In genomic region chr7:111163861-111164260, GRCm38 (mm10) we compare ENCODE assay signal across 11 mouse cellular contexts.
A peak's percentile ranks its signal among the peaks of the same experiment; 100 is the strongest.
DNase-seq lines count a peak whose midpoint lies in the region; ATAC-seq and TF ChIP-seq lines count a peak whose summit lies in the region.
"Had no signal": no experiment of that assay in that cellular context is flagged by ENCODE, and none has a peak within 500 bp of the region (broad histone marks: within the 10 kb centered on the region; RNA-seq: fewer than 3 reads in every experiment).

No protein-coding gene starts in this region.

- no peak overlapping the region for H3K4me3 ChIP-seq in intestine, postnatal 0 days (ENCODE audit: low read depth, low read length)
- no peak overlapping the region for H3K4me3 ChIP-seq in intestine, embryonic 16.5 days (ENCODE audit: low read length)
- H3K4me3 ChIP-seq in CH12.LX (replicated peaks in 1 of 3; ENCODE audit: low read depth in 2 of 3, low read length in 2 of 3, poor library complexity in 1 of 3) (no peak overlapping the region), ES-E14 (ENCODE audit: insufficient read depth in 1 of 2, low read depth in 1 of 2, low read length in 2 of 2, poor library complexity in 1 of 2, severe bottlenecking in 1 of 2) (no peak overlapping the region)
- no peak overlapping the region for H3K4me3 ChIP-seq in limb, embryonic 10.5 days
- H3K4me3 ChIP-seq: hindbrain, embryonic 15.5 days; neural tube, embryonic 13.5 days had no signal

- no peaks in the 10 kb centered on the region for H3K79me2 ChIP-seq in CH12.LX (replicated peaks; ENCODE audit: control insufficient read depth, extremely low read depth, insufficient read depth, poor library complexity, severe bottlenecking)

- H3K27me3 ChIP-seq in intestine, postnatal 0 days (replicated peaks; ENCODE audit: control insufficient read depth, insufficient read depth, low read length): no peaks in the 10 kb centered on the region
- no peaks in the 10 kb centered on the region for H3K27me3 ChIP-seq in intestine, embryonic 16.5 days (replicated peaks; ENCODE audit: control insufficient read depth, insufficient read depth, low read length)
- H3K27me3 ChIP-seq in CH12.LX (replicated peaks): no peaks in the 10 kb centered on the region
- H3K27me3 ChIP-seq in limb, embryonic 10.5 days (ENCODE audit: low read depth, poor library complexity, severe bottlenecking): no peaks in the 10 kb centered on the region
- H3K27me3 ChIP-seq: hindbrain, embryonic 15.5 days; neural tube, embryonic 13.5 days had no signal

- TF ChIP-seq POLR2A in CH12.LX (IDR thresholded peaks at IDR 0.05; ENCODE audit: low read depth, low read length): no peak

- H3K4me1 ChIP-seq in intestine, postnatal 0 days (replicated peaks; ENCODE audit: control insufficient read depth, insufficient read depth, low read length): 0 out of 2 replicates have a peak, but pooled peaks cover 2% of the 10 kb centered on the region
- H3K4me1 ChIP-seq in intestine, embryonic 16.5 days (ENCODE audit: control insufficient read depth, insufficient read depth, low read length): no peaks in the 10 kb centered on the region; the same call in 1 of the 2 replicates
- peaks cover 0 to 5% of the 10 kb centered on the region in 2 experiments; a peak in 1 of 4 replicates for H3K4me1 ChIP-seq in CH12.LX (ENCODE audit: control insufficient read depth in 1 of 2, insufficient read depth in 2 of 2)
- H3K4me1 ChIP-seq in ES-E14 (ENCODE audit: control insufficient read depth in 2 of 2, insufficient read depth in 2 of 2, low read length in 2 of 2, poor library complexity in 1 of 2): no peaks in the 10 kb centered on the region
- no peaks in the 10 kb centered on the region for H3K4me1 ChIP-seq in limb, embryonic 10.5 days
- H3K4me1 ChIP-seq: hindbrain, embryonic 15.5 days; neural tube, embryonic 13.5 days had no signal

- ATAC-seq in intestine, postnatal 0 days: no peak
- no peak for ATAC-seq in intestine, embryonic 16.5 days
- 0 out of 2 replicates have a peak, but pooled peaks have one; percentile 52 for ATAC-seq in erythroid progenitor cell, adult 5-6 weeks (replicated peaks; ENCODE audit: low FRiP score, poor library complexity, severe bottlenecking)

- 35% methylated on average over 3 of the region's 3 CpGs for WGBS in intestine, postnatal 0 days
- 57% methylated on average over 3 of the region's 3 CpGs for WGBS in intestine, embryonic 16.5 days
- 41% methylated on average over 3 of the region's 3 CpGs for WGBS in limb, embryonic 10.5 days

- H3K9me3 ChIP-seq in intestine, postnatal 0 days (ENCODE audit: control insufficient read depth): no peaks in the 10 kb centered on the region
- H3K9me3 ChIP-seq in intestine, embryonic 16.5 days (ENCODE audit: control insufficient read depth, low read length): no peaks in the 10 kb centered on the region
- peaks cover 2% of the 10 kb centered on the region for H3K9me3 ChIP-seq in CH12.LX (replicated peaks; ENCODE audit: low read length)
- H3K9me3 ChIP-seq in ES-E14 (ENCODE audit: control insufficient read depth, insufficient read depth, low read depth, low read length): no peaks in the 10 kb centered on the region
- no peaks in the 10 kb centered on the region for H3K9me3 ChIP-seq in limb, embryonic 10.5 days (replicated peaks)
- H3K9me3 ChIP-seq: hindbrain, embryonic 15.5 days; neural tube, embryonic 13.5 days had no signal

- no peak for TF ChIP-seq EP300 in CH12.LX (IDR thresholded peaks at IDR 0.05; ENCODE audit: low read length)

- DNase-seq in CH12.LX (ENCODE audit: extremely low read depth): peak; percentile 11
- DNase-seq in ES-E14 (ENCODE audit: low read depth, low spot score): peak; percentile 62
- no peak for DNase-seq in kidney, postnatal 14 days
- DNase-seq in limb, embryonic 10.5 days (ENCODE audit: low spot score): no peak
- DNase-seq: right cerebral cortex, postnatal 4 days; thymus, postnatal 14 days had no signal

- no peak; the same call in none of the 2 replicates for TF ChIP-seq RAD21 in CH12.LX (IDR thresholded peaks at IDR 0.05; ENCODE audit: low read depth, low read length)

- in situ Hi-C loops in CH12.LX (cut with MboI; ENCODE audit: low pct_ligation_motif_present, low pct_unique_long_range_greater_than_20kb, low sequenced_read_pairs) (no loop called here), ES-E14 (cut with MboI; ENCODE audit: low sequenced_read_pairs in 2 of 2, unreplicated experiment in 2 of 2) (no loop called here)

- dilution Hi-C loops in CH12.LX (cut with MboI; ENCODE audit: extremely low pct_ligation_motif_present, extremely low pct_unique_long_range_greater_than_20kb, low sequenced_read_pairs): no loop called here

- no peak overlapping the region for H3K9ac ChIP-seq in intestine, postnatal 0 days (ENCODE audit: low read depth, low read length)
- no peak overlapping the region for H3K9ac ChIP-seq in intestine, embryonic 16.5 days (ENCODE audit: low read depth, low read length)
- H3K9ac ChIP-seq in CH12.LX (ENCODE audit: insufficient read depth, low read depth) (no peak overlapping the region), ES-E14 (ENCODE audit: insufficient read depth, low read depth, low read length, poor library complexity, severe bottlenecking) (no peak overlapping the region)
- H3K9ac ChIP-seq: hindbrain, embryonic 15.5 days; neural tube, embryonic 13.5 days had no signal

- no peaks in the 10 kb centered on the region for H3K36me3 ChIP-seq in intestine, postnatal 0 days (ENCODE audit: control insufficient read depth, insufficient read depth)
- H3K36me3 ChIP-seq in intestine, embryonic 16.5 days (ENCODE audit: control insufficient read depth, insufficient read depth, low read length): no peaks in the 10 kb centered on the region
- H3K36me3 ChIP-seq in CH12.LX (replicated peaks in 1 of 2; ENCODE audit: control insufficient read depth in 1 of 2, insufficient read depth in 1 of 2, low read length in 1 of 2) (no peaks in the 10 kb centered on the region), ES-E14 (ENCODE audit: control insufficient read depth, insufficient read depth, low read length, poor library complexity, severe bottlenecking) (no peaks in the 10 kb centered on the region)
- no peaks in the 10 kb centered on the region for H3K36me3 ChIP-seq in limb, embryonic 10.5 days
- H3K36me3 ChIP-seq: hindbrain, embryonic 15.5 days; neural tube, embryonic 13.5 days had no signal

- H3K4me2 ChIP-seq in intestine, postnatal 0 days (replicated peaks; ENCODE audit: low read depth): no peak overlapping the region
- no peak overlapping the region for H3K4me2 ChIP-seq in intestine, embryonic 16.5 days (ENCODE audit: low read depth, low read length)
- H3K4me2 ChIP-seq in CH12.LX (ENCODE audit: insufficient read depth, low read depth, poor library complexity, severe bottlenecking): no peak overlapping the region
- H3K4me2 ChIP-seq: hindbrain, embryonic 15.5 days; neural tube, embryonic 13.5 days had no signal

- peak; percentile 56 for TF ChIP-seq CTCF in intestine, postnatal 0 days (IDR thresholded peaks at IDR 0.05; ENCODE audit: low read depth)
- peak; percentile 8 to 35; a peak in 2 of 4 replicates for TF ChIP-seq CTCF in CH12.LX (conservative IDR thresholded peaks at IDR 0.05 in 1 of 2, IDR thresholded peaks at IDR 0.05 in 1 of 2; ENCODE audit: low read depth in 2 of 2, low read length in 2 of 2)

- no peak overlapping the region for H3K27ac ChIP-seq in intestine, postnatal 0 days (ENCODE audit: low read depth, low read length)
- no peak overlapping the region for H3K27ac ChIP-seq in intestine, embryonic 16.5 days (ENCODE audit: low read length)
- H3K27ac ChIP-seq in CH12.LX (ENCODE audit: insufficient read depth, low read depth): no peak overlapping the region
- H3K27ac ChIP-seq in ES-E14 (ENCODE audit: insufficient read depth, low read depth, low read length, poor library complexity, severe bottlenecking): no peak overlapping the region
- H3K27ac ChIP-seq in limb, embryonic 10.5 days: no peak overlapping the region
- H3K27ac ChIP-seq: hindbrain, embryonic 15.5 days; neural tube, embryonic 13.5 days had no signal

TF ChIP-seq in CH12.LX, 34 proteins besides CTCF, POLR2A, EP300 and RAD21:
- TF ChIP-seq SMC3 (IDR thresholded peaks at IDR 0.05; ENCODE audit: low read depth, low read length) (0 out of 2 replicates have a peak, but pooled peaks have one; percentile 3), UBTF (IDR thresholded peaks at IDR 0.05; ENCODE audit: low read depth, low read length) (no peak), ZMIZ1 (IDR thresholded peaks at IDR 0.05; ENCODE audit: low read depth, low read length) (no peak)

TF ChIP-seq in ES-E14, 5 proteins besides CTCF, POLR2A, EP300 and RAD21:
- TF ChIP-seq MAFK (IDR thresholded peaks at IDR 0.05; ENCODE audit: insufficient read depth, low read depth, low read length) (no peak), ZC3H11A (IDR thresholded peaks at IDR 0.05; ENCODE audit: borderline replicate concordance, low read depth, low read length) (no peak), ZNF384 (IDR thresholded peaks at IDR 0.05; ENCODE audit: low read depth, low read length) (peak; percentile 64; the same call in 1 of the 2 replicates)

Comparison
In these comparisons a context has a peak if more than half of its experiments do, and no peak if none do; other contexts are left out.
1. DNase-seq: peak in CH12.LX (single experiment) and ES-E14 (single experiment); none in kidney, postnatal 14 days (single experiment) and limb, embryonic 10.5 days (single experiment).